Mouse (Mus musculus): ENCODE measurements around the gene Ifitm1. TPM values are rescaled to one million over a fixed set of nuclear protein-coding genes. Genes with fewer than 3 reads are reported as not detected.
"Not testable (repeated sequence)": the region's sequence is repeated elsewhere in the genome, so short reads cannot be mapped to it uniquely, and the experiment has no call there.

Ifitm1 gene
- polyA plus RNA-seq, 1 experiment from 2014 or later, result 5.6 TPM

- WGBS, result 9% methylated on average over 20 of the region's 20 CpGs
- peak overlapping the region; percentile 33; the same call in 1 of the 2 replicates for H3K4me2 ChIP-seq (ENCODE audit: low read depth, low read length, severe bottlenecking)
- ATAC-seq (replicated peaks; ENCODE audit: low FRiP score) (peak; percentile 84), DNase-seq (ENCODE audit: low spot score) (peak; percentile 88)
- H3K36me3 ChIP-seq (ENCODE audit: control insufficient read depth, insufficient read depth, low read length), result no peaks in the 10 kb centered on the region
- H3K9ac ChIP-seq (ENCODE audit: low read length), result no peak overlapping the region
- no peak overlapping the region for H3K27ac ChIP-seq (ENCODE audit: low read depth, low read length)
- no peaks in the 10 kb centered on the region; the same call in 1 of the 2 replicates for H3K4me1 ChIP-seq (replicated peaks; ENCODE audit: control insufficient read depth, insufficient read depth, low read length)
- H3K9me3 ChIP-seq (ENCODE audit: control insufficient read depth, low read length), result no peaks in the 10 kb centered on the region
- H3K27me3 ChIP-seq (ENCODE audit: control insufficient read depth, insufficient read depth, low read length), result no peaks in the 10 kb centered on the region
- H3K4me3 ChIP-seq (ENCODE audit: low read depth, low read length), result no peak overlapping the region
Measured at GRCm38 (mm10) chr7:141008938-141009660, 42.1 kb downstream of the Ifitm1 start.

- Histone ChIP-seq H3K36me3 (ENCODE audit: control insufficient read depth, insufficient read depth, low read length) (no peaks in the 10 kb centered on the region), H3K4me2 (ENCODE audit: low read depth, low read length, severe bottlenecking) (no peak overlapping the region), H3K9me3 (ENCODE audit: control insufficient read depth, low read length) (no peaks in the 10 kb centered on the region), H3K9ac (ENCODE audit: low read length) (no peak overlapping the region), H3K4me1 (replicated peaks; ENCODE audit: control insufficient read depth, insufficient read depth, low read length) (no peaks in the 10 kb centered on the region; the same call in 1 of the 2 replicates), H3K27me3 (ENCODE audit: control insufficient read depth, insufficient read depth, low read length) (no peaks in the 10 kb centered on the region), H3K4me3 (ENCODE audit: low read depth, low read length) (no peak overlapping the region), H3K27ac (ENCODE audit: low read depth, low read length) (no peak overlapping the region)
- 89% methylated on average over 9 of the region's 9 CpGs for WGBS
- DNase-seq (ENCODE audit: low spot score) (no peak), ATAC-seq (replicated peaks; ENCODE audit: low FRiP score) (no peak)
Measured at GRCm38 (mm10) chr7:141009665-141010064, 42.6 kb downstream of the Ifitm1 start.

GRCm38 (mm10) chr7:141010593-141010992 lies 43.6 kb downstream of the Ifitm1 start, which contains the start of gene Ifitm3:
Gene Ifitm3 (minus strand): TSS chr7:141010770.
- Histone ChIP-seq H3K4me2 (ENCODE audit: low read depth, low read length, severe bottlenecking) (peak within 1 kb of the TSS; percentile 31; the same call in 1 of the 2 replicates), H3K36me3 (ENCODE audit: control insufficient read depth, insufficient read depth, low read length) (no peaks in the 10 kb centered on the region), H3K9ac (ENCODE audit: low read length) (no peak within 1 kb of the TSS), H3K27me3 (ENCODE audit: control insufficient read depth, insufficient read depth, low read length) (no peaks in the 10 kb centered on the region), H3K9me3 (ENCODE audit: control insufficient read depth, low read length) (no peaks in the 10 kb centered on the region), H3K4me1 (replicated peaks; ENCODE audit: control insufficient read depth, insufficient read depth, low read length) (no peaks in the 10 kb centered on the region; the same call in 1 of the 2 replicates), H3K4me3 (ENCODE audit: low read depth, low read length) (peak within 1 kb of the TSS; percentile 7; the same call in 1 of the 2 replicates), H3K27ac (ENCODE audit: low read depth, low read length) (no peak within 1 kb of the TSS)
- ATAC-seq (replicated peaks; ENCODE audit: low FRiP score), result no peak
- WGBS, result 34% methylated on average over 10 of the region's 10 CpGs
- no peak for DNase-seq (ENCODE audit: low spot score)

GRCm38 (mm10) chr7:141011238-141011770 lies 44.3 kb downstream of the Ifitm1 start:
- DNase-seq (ENCODE audit: low spot score), result no peak
- 94% methylated on average over 7 of the region's 7 CpGs for WGBS
- no peaks in the 10 kb centered on the region for H3K9me3 ChIP-seq (ENCODE audit: control insufficient read depth, low read length)
- no peaks in the 10 kb centered on the region; the same call in 1 of the 2 replicates for H3K4me1 ChIP-seq (replicated peaks; ENCODE audit: control insufficient read depth, insufficient read depth, low read length)
- H3K9ac ChIP-seq (ENCODE audit: low read length), result no peak overlapping the region
- no peak overlapping the region for H3K4me2 ChIP-seq (ENCODE audit: low read depth, low read length, severe bottlenecking)
- no peaks in the 10 kb centered on the region for H3K27me3 ChIP-seq (ENCODE audit: control insufficient read depth, insufficient read depth, low read length)
- no peak overlapping the region for H3K27ac ChIP-seq (ENCODE audit: low read depth, low read length)
- no peak overlapping the region for H3K4me3 ChIP-seq (ENCODE audit: low read depth, low read length)
- no peaks in the 10 kb centered on the region for H3K36me3 ChIP-seq (ENCODE audit: control insufficient read depth, insufficient read depth, low read length)
- no peak for ATAC-seq (replicated peaks; ENCODE audit: low FRiP score)

- 89% methylated on average over 10 of the region's 10 CpGs for WGBS
- no peak for DNase-seq (ENCODE audit: low spot score)
- Histone ChIP-seq H3K9ac (ENCODE audit: low read length) (no peak overlapping the region), H3K27ac (ENCODE audit: low read depth, low read length) (no peak overlapping the region), H3K4me1 (replicated peaks; ENCODE audit: control insufficient read depth, insufficient read depth, low read length) (no peaks in the 10 kb centered on the region), H3K4me2 (ENCODE audit: low read depth, low read length, severe bottlenecking) (no peak overlapping the region), H3K36me3 (ENCODE audit: control insufficient read depth, insufficient read depth, low read length) (no peaks in the 10 kb centered on the region), H3K4me3 (ENCODE audit: low read depth, low read length) (no peak overlapping the region), H3K27me3 (ENCODE audit: control insufficient read depth, insufficient read depth, low read length) (no peaks in the 10 kb centered on the region), H3K9me3 (ENCODE audit: control insufficient read depth, low read length) (no peaks in the 10 kb centered on the region)
- no peak for ATAC-seq (replicated peaks; ENCODE audit: low FRiP score)
Measured at GRCm38 (mm10) chr7:141016707-141017697, 50.0 kb downstream of the Ifitm1 start.

- not testable (repeated sequence) for H3K4me1 ChIP-seq (replicated peaks; ENCODE audit: control insufficient read depth, insufficient read depth, low read length); H3K4me2 ChIP-seq (ENCODE audit: low read depth, low read length, severe bottlenecking); H3K4me3 ChIP-seq (ENCODE audit: low read depth, low read length); ATAC-seq (replicated peaks; ENCODE audit: low FRiP score); DNase-seq (ENCODE audit: low spot score); H3K36me3 ChIP-seq (ENCODE audit: control insufficient read depth, insufficient read depth, low read length); H3K9me3 ChIP-seq (ENCODE audit: control insufficient read depth, low read length); H3K27ac ChIP-seq (ENCODE audit: low read depth, low read length); H3K9ac ChIP-seq (ENCODE audit: low read length); H3K27me3 ChIP-seq (ENCODE audit: control insufficient read depth, insufficient read depth, low read length)
- 88% methylated on average over 1 of the region's 1 CpGs for WGBS
Measured at GRCm38 (mm10) chr7:141017824-141018223, 50.8 kb downstream of the Ifitm1 start, which contains the start of gene Ifitm6. Gene Ifitm6 (minus strand): TSS chr7:141017924.

GRCm38 (mm10) chr7:141019028-141019427 lies 52.0 kb downstream of the Ifitm1 start:
- no peaks in the 10 kb centered on the region for H3K9me3 ChIP-seq (ENCODE audit: control insufficient read depth, low read length)
- WGBS, result 93% methylated on average over 5 of the region's 5 CpGs
- H3K4me2 ChIP-seq (ENCODE audit: low read depth, low read length, severe bottlenecking), result no peak overlapping the region
- no peak overlapping the region for H3K4me3 ChIP-seq (ENCODE audit: low read depth, low read length)
- ATAC-seq (replicated peaks; ENCODE audit: low FRiP score) (no peak), DNase-seq (ENCODE audit: low spot score) (no peak)
- H3K27me3 ChIP-seq (ENCODE audit: control insufficient read depth, insufficient read depth, low read length), result no peaks in the 10 kb centered on the region
- no peaks in the 10 kb centered on the region for H3K36me3 ChIP-seq (ENCODE audit: control insufficient read depth, insufficient read depth, low read length)
- no peak overlapping the region for H3K27ac ChIP-seq (ENCODE audit: low read depth, low read length)
- H3K9ac ChIP-seq (ENCODE audit: low read length), result no peak overlapping the region
- H3K4me1 ChIP-seq (replicated peaks; ENCODE audit: control insufficient read depth, insufficient read depth, low read length), result no peaks in the 10 kb centered on the region
